Mouse (Mus musculus): ENCODE measurements at regions not wholly inside any gene's neighbourhood (a gene's known extent, or its start where the extent isn't known, plus 50 kb on each side); places are given as distances from the start of the nearest gene placed in this dataset.
A peak's percentile ranks its signal among the peaks of the same experiment; 100 is the strongest.

DNA sequence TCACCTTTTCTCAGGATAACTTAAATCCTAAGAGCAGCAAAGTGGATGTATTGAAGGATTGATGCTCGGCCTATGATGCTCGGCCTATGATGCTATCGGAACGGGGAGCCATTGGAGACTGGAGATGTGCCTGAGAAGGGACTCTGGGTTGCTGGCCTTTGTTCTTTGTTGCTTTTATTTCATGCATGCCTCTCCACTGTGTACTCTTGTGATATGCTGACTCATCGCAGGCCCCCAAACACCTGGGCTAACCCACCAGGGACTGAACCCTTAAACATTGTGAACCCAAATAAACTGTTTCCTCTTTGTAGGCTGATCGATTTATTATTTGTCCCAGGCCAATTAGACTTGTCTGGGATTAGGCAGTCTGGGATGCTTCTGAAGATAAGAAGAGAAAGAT, 61.9 kb downstream of the Pdcl3 start:
- no peak for DNase-seq (ENCODE audit: low read depth, low spot score)

- no peak for DNase-seq (ENCODE audit: low read depth, low spot score)
These were observed 71.9 kb downstream of the Pdcl3 start for GRCm38 (mm10) chr1:39057304-39057703.

DNA sequence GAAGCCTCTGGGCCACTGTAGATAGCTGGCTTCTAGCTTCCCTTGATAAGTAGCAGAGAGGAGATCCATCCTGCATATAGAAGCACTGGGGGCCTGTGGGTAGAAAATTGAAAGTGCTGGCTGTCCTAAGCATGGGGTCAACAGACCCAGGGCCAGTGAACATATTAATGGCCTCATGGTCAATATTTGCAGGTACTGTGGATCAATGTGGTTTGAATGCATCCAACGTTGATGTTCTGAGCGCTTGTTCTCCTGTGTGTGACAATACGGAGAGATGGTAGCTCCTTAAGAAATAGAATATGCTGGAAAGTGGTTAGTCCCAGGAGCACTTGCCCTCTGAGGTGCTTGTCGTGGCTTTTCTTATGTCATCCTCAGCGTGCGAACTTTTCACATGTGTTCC, 77.1 kb downstream of the Pdcl3 start:
- no peak for DNase-seq (ENCODE audit: low read depth, low spot score)

- peak; percentile 87 for DNase-seq (ENCODE audit: low read depth, low spot score)
These were observed 78.4 kb downstream of the Pdcl3 start for GRCm38 (mm10) chr1:39063666-39064385.

DNA sequence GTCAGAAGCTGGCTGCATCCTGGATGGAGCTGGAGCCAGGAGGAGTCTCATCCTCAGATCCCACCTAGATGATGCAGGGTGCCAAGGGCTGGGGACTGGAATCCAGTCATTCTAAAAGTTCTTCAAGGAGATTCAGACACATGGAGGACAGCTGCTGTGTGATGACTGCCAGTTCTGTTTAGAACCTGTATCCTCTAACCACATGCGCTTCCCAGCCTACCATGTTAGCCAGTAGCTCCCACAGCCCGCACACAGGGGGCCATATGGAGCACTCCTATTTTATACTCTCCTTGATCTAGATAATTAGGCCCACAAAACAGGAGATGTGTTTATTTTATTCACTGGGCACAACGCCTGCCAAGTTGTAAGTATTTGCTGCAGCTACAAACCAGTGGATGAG, 79.4 kb downstream of the Pdcl3 start:
- peak; percentile 71 for DNase-seq (ENCODE audit: low read depth, low spot score)

DNA sequence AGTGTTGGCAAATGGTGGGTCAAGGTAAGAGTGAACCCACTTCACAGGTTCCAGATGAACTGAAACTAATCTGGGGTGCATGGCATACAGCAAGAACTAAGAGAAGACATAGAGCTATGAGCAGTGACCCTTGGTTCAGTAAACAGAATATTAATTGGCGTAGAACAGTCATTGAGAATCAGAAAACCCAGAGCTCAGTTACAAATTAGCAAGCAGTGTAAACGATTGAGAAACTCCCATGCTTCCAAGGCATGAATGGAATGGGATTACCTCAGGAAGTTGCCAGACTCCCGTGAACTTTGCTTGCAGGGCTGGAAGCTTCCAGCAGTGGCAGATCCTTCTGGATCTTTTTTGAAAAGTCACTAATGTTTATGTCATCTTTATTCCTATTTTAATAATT, 82.5 kb downstream of the Pdcl3 start:
- no peak for DNase-seq (ENCODE audit: low read depth, low spot score)

DNA sequence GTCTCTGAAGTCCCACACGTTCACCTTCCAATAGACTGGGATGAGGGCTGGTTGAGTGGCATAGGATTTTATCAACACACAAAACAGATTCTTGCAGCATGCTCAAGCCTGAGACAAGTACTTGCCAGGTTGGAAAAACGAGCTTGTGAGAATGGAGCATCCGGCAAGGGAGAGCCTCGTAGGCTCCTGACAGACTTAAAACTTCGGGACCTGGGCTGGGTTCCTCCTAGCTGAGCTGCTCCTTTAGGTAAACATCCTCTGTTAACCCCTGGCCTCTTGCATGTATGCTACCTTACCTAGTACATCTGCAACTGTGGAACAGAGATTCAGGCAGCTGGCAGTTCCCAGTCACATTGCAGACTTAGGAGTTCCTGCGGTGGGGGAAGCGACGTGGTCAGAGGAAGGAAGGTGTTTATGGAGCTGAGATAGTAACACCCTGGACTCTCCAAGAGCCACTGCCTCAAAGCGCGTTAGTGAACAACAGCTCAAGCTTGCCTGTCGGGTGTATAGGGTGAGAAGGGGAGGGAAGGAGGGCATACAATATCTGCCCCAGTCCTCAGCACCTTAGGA, 83.8 kb downstream of the Pdcl3 start:
- DNase-seq (ENCODE audit: low read depth, low spot score), result no peak

DNA sequence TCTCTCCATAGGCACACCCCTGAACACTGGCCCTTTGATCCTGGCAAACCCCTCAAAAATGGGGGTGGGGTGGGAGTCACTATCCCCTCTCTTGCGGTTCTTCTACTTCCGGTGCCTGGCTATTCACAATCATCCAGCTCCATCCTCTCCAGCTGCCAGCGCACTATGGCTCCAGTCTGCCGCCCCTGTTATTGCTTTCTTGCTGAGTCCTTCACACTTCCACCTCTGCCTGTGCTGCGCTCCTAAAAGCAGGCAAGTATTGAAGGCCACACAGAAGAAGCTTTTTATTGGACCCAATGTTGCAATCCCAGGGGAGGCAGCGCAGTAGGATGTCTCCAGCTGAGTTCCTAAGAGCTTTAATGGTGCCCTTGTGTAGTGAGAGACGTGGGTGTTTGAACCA, 84.3 kb downstream of the Pdcl3 start:
- no peak for DNase-seq (ENCODE audit: low read depth, low spot score)

- DNase-seq (ENCODE audit: low read depth, low spot score), result no peak
These were observed 90.6 kb downstream of the Pdcl3 start for GRCm38 (mm10) chr1:39075966-39076365.

DNA sequence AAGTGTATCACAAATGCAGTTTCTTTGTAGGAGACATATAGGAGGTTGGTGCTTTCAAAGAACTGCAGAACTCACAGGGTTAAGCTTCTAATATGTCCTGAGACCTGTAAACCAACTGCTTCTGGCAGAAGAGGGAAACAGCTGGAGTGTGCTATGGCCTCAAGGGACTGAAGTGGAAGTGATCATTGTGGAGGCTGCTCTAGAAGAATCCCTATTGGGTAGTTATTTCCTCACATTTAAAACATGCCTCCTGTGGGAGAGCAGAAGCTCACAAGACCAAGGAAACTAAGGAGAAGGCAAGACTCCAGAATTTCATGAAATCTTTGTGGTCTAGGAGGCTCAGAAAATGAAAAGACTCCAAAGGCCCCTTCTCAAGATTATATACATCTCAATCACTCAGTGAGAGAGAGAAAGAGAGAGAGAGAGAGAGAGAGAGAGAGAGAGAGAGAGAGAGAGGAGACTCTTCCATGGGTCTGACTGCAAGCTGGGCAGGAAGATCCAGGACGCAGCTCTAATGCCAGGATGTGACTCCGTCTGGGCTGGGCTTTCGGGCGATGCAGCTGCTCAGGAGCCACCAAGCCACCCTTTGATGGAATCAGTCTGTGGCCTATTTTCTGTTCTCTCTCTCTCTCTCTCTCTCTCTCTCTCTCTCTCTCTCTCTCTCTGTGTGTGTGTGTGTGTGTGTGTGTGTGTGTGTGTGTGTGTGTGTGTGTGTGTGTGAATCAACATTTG, 93.3 kb downstream of the Pdcl3 start:
- no peak for DNase-seq (ENCODE audit: low read depth, low spot score)

GRCm38 (mm10) chr1:39083911-39084826, 98.8 kb downstream of the Pdcl3 start:
- DNase-seq (ENCODE audit: low read depth, low spot score), result no peak

DNA sequence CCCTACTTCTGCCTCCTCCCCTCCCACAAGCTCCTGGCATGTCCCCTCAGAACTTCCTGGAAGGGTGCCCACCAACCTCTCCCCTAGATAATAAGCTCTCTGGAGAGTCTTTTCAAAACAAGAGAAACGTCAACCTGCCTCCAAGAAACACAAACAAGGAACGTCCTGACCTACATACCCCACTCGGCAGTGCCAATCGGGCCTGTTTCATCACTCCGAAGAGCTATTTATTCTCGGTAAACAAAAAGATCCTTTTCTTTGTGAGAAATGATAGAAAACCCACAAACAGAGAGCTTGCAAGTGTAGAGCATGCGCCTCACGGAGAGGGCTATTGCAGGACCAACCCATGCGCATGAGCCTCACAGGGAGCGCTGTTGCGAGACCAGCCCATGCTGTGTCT, 100.9 kb downstream of the Pdcl3 start:
- no peak for DNase-seq (ENCODE audit: low read depth, low spot score)

- no peak for DNase-seq (ENCODE audit: low read depth, low spot score)
These were observed 103.7 kb upstream of the Npas2 start for GRCm38 (mm10) chr1:39089875-39090274.

DNA sequence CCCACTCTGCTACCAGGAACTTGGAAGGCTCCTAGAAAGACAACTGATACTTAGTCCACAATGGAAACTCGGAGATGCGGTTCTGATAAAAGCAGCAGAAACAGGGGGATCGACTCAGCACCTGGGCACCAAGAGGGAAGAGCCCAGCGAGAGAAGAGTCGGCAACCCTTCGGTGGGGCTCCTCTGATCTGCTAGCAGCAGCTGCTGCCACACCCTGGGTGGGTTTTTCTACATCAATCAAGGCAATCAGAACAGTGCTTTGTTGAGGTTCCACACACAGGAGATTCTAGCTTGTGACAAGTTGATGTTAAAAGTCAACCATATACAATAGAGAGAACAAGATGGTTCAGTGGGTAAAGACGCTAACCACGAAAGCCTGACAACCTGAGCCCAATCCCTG, 102.4 kb upstream of the Npas2 start:
- DNase-seq (ENCODE audit: low read depth, low spot score), result no peak

GRCm38 (mm10) chr1:39091638-39092037, 101.9 kb upstream of the Npas2 start:
- no peak for DNase-seq (ENCODE audit: low read depth, low spot score)

DNA sequence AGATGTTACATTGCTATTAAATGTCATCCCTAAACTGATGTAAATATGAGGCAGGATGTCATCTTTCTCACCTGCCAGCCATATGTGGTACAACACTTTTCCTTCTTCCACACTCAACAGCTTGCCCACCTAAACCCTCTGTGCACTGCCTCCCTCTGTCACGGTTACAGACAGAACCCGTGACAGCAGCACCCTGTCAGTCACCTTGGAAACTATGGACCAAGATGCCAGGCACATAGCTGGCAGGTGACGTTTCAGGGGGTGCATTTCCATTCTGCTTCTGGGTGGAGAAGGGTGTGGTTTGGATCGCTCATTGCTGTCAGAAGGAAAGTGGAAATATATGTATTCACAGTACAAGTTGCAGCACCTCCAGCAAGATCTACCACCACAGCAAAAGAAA, 100.2 kb upstream of the Npas2 start:
- DNase-seq (ENCODE audit: low read depth, low spot score), result no peak

DNA sequence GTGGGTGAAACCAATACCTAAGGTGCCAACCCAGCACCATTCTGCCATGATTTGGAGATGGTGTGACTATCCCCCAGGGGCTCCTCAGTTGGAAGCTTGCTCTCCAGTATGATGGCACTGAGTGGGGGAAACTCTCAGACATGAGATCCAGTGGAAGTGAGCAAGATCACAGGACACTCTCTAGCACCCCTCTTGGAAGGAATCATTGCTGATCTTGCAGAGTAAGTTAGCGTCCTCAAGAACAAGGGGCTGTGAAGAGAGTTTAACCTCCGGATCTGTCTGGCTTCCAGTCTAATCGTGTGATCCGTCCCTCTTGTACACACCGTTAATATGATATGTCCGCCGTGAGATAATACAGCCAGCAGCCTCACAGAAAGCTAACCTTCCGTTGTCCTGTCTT, 99.5 kb upstream of the Npas2 start:
- DNase-seq (ENCODE audit: low read depth, low spot score), result no peak

DNA sequence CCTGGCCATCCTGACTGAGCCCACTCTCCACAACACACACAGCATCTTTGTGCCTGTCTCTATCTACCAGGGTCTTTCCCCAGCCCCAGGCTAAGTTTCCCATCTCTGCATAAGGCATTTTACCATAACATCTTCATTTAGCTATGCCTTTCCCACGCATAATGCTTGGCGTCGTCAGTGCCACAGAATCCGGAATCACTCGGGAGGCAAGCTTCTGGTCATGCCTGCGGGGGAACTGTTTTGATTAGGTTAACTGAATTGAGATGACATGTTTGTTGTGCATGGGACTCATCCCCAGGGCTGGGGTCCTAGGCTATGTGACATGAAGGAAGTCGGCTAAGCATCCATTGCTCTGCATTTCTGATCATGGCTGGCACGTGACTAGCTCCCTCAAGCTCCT, 97.6 kb upstream of the Npas2 start:
- DNase-seq (ENCODE audit: low read depth, low spot score), result no peak

DNA sequence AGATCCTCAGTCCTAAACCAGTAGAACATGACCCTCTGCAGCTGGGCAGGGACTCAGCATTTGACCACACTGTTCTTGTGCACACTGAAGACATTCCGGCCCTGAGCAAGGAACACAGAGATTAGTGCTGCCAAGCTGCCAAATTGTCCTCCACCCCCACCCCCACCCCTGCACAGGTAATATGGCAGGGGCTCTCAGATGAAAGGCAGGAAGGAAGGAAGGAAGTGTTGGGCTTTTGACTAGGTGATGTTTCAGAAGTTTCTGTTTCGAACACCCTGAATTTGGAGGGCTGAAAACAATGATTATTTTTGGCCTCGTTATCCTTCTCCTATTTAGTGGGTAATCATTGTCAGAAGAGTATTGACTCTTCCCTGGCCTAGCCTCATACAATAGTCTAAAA, 96.8 kb upstream of the Npas2 start:
- DNase-seq (ENCODE audit: low read depth, low spot score), result no peak

DNA sequence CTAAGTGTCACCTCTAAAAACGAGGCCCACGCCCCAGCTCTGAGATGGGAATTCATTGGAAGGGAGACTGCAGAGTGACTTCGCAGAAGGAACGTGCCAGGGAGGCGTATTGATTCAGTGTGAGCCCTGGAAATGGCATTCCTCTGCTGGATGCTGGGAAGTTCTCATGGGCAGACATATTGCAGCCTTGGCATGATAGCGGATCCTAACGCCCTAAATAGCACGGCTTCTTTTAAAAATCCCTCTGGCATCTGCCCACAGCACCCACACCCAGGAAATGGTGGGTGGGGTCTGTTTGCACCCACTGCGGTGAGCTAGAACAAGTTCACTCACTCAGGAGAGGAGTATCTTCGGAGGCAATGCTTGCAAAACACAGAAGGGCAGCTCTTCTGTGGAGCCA, 96.0 kb upstream of the Npas2 start:
- peak; percentile 94 for DNase-seq (ENCODE audit: low read depth, low spot score)

DNA sequence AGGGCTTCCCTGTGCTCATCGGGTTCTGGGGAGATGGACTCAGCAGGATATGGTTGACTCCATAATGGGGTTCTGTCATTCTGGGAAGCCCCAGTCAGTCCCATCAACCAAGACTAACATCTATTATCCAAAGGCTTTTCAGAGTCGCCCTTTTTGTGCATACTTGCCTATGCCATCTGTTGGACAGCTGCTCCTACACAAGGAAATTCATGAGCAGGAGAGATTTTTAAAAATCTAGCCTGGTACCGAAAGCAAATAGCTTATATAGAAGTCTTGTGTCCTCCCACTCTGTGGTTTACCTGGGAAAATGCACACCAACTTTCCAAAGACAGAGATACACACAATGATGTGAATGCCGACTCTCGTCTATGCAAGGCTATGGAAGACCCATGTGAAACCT, 95.4 kb upstream of the Npas2 start:
- no peak for DNase-seq (ENCODE audit: low read depth, low spot score)

DNA sequence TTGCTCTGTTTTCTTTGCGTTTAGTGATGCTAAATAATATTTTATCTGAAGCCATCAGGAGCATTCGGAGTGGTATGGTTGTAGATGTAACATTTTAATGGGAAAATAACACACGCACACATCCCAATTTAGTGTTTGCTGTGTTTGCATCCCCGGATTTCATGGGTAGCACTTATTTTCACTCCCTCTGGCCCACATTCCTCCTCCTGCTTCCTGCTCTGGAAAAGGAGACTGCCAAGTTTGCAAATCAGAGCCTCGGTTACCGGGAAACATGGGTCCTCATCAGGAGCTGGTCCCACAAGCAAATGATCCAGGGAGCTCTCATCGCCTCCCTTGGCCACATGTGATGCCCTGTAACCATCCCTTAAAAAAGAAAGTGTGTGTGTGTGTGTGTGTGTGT, 94.3 kb upstream of the Npas2 start:
- DNase-seq (ENCODE audit: low read depth, low spot score), result no peak

All from telencephalon, adult 2 months (tissue).